Mouse (Mus musculus) lung, embryonic 14.5 days (tissue): Measurements from ENCODE around the gene Mroh9. TPM values are rescaled to one million over a fixed set of nuclear protein-coding genes. Genes with fewer than 3 reads are reported as not detected.

ENCODE experiments used
- ATAC-seq: fragments of 200-750 bp; cut with Nextera tagmentation; 2 replicates; pipeline ENCODE4 v1.8.0; 2017; ENCODE audit warnings: mild to moderate bottlenecking, moderate TSS enrichment, moderate library complexity; ENCODE audit not compliant: insufficient read depth
- DNase-seq: peaks from one replicate; pipeline ENCODE4 v3.0.0-alpha.2; 2015
- H3K27ac ChIP-seq: fragments of 300-500 bp; sonication (generic); 2 replicates; pipeline ENCODE4 v1.5.1; 2014; ENCODE audit warnings: low read depth, mild to moderate bottlenecking, moderate library complexity
- H3K27me3 ChIP-seq: fragments of 300-500 bp; sonication (generic); 2 replicates; pipeline ENCODE4 v1.6.1; 2014; ENCODE audit warnings: low read length, control low read depth; ENCODE audit not compliant: insufficient read depth
- H3K36me3 ChIP-seq: fragments of 300-500 bp; sonication (generic); 2 replicates; pipeline ENCODE4 v1.6.1; 2014; ENCODE audit warnings: control low read depth; ENCODE audit not compliant: insufficient read depth
- H3K4me1 ChIP-seq: fragments of 300-500 bp; sonication (generic); 2 replicates; pipeline ENCODE4 v1.6.1; 2014; ENCODE audit warnings: antibody characterized with exemption, control low read depth; ENCODE audit not compliant: insufficient read depth
- H3K4me2 ChIP-seq: fragments of 300-500 bp; sonication (generic); 2 replicates; pipeline ENCODE4 v1.6.1; 2014; ENCODE audit warnings: mild to moderate bottlenecking
- H3K4me3 ChIP-seq: fragments of 300-500 bp; sonication (generic); 2 replicates; pipeline ENCODE4 v1.5.1; 2014; ENCODE audit warnings: low read depth, low read length
- H3K9ac ChIP-seq: fragments of 300-500 bp; sonication (generic); 2 replicates; pipeline ENCODE4 v1.6.1; 2014
- H3K9me3 ChIP-seq: fragments of 300-500 bp; sonication (generic); 2 replicates; pipeline ENCODE4 v1.6.1; 2016; ENCODE audit warnings: low read depth, low read length, control low read depth
- CTCF ChIP-seq: IDR thresholded peaks from 2 replicates; pipeline ENCODE4 v1.5.1; 2016; ENCODE audit warnings: antibody characterized with exemption, low read depth
- WGBS: fragments of 180-500 bp; shearing (Covaris S2); extraction: QIAGEN DNeasy Blood & Tissue Kit; methylation state at CpG from one replicate; pipeline ENCODE4 v1.1.7; 2014; 5-methylcytosine and 5-hydroxymethylcytosine counted together
- polyA plus RNA-seq: library from polyadenylated mRNA; unstranded; fragments of >200 nt; fragmentation: Nextera tagmentation; extraction: Ambion mirVana; gene quantifications from 2 replicates; pipeline ENCODE4 v1.2.1, GENCODE M21; 2014

Gene Mroh9
- polyA plus RNA-seq, 1 experiment from 2014 or later: not detected

- no peaks in the 10 kb centered on the region for H3K9me3 ChIP-seq
- no peak overlapping the region for H3K4me2 ChIP-seq
- no peak overlapping the region for H3K27ac ChIP-seq
- H3K9ac ChIP-seq: no peak overlapping the region
- no peaks in the 10 kb centered on the region for H3K36me3 ChIP-seq
- H3K4me3 ChIP-seq: no peak overlapping the region
- no peaks in the 10 kb centered on the region for H3K27me3 ChIP-seq
- no peak for TF ChIP-seq CTCF
- no peaks in the 10 kb centered on the region for H3K4me1 ChIP-seq
- ATAC-seq (no peak), DNase-seq (peak; percentile 17)
- 43% methylated on average over 3 of the region's 3 CpGs for WGBS
These were observed 76.2 kb downstream of the Mroh9 start for GRCm38 (mm10) chr1:163009220-163009619.

DNA sequence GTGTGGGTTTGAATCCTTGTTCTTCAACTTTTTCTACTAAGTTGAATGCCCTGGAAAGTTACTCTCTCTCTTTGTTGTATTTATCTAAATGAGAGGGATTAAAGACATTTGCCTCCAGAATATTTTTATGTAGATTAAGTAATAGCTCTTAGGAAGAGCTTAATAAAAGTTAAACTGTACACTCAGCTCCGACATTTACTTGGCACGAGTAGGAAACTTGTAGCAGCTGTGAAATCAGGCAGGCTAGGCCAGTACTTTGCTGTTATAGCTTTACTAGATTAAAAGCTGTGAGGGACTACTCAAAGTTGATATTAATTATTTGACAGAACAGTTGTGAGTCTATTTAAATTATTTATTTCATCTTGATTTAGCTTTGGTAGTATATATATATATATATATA is 82.0 kb downstream of the Mroh9 start:
- WGBS: 47% methylated on average over 2 of the region's 2 CpGs

GRCm38 (mm10) chr1:163001271-163001829 is 84.1 kb downstream of the Mroh9 start:
- no peaks in the 10 kb centered on the region for H3K36me3 ChIP-seq
- no peaks in the 10 kb centered on the region; the same call in 1 of the 2 replicates for H3K9me3 ChIP-seq
- H3K9ac ChIP-seq: no peak overlapping the region
- H3K27ac ChIP-seq: peak overlapping the region; percentile 54; the same call in 1 of the 2 replicates
- no peak for TF ChIP-seq CTCF
- DNase-seq (peak; percentile 62), ATAC-seq (peak; percentile 44; the same call in 1 of the 2 replicates)
- no peak overlapping the region for H3K4me2 ChIP-seq
- H3K4me3 ChIP-seq: no peak overlapping the region
- no peaks in the 10 kb centered on the region for H3K27me3 ChIP-seq
- WGBS: 36% methylated on average over 4 of the region's 4 CpGs
- H3K4me1 ChIP-seq: no peaks in the 10 kb centered on the region

More for the DNA sequence above, 82.0 kb downstream of the Mroh9 start:
- DNase-seq: peak; percentile 67
- H3K27ac ChIP-seq: no peak overlapping the region
- H3K9me3 ChIP-seq: no peaks in the 10 kb centered on the region; the same call in 1 of the 2 replicates
- no peak for TF ChIP-seq CTCF
- ATAC-seq: peak; percentile 60; the same call in 1 of the 2 replicates
- no peak overlapping the region for H3K4me2 ChIP-seq
- no peaks in the 10 kb centered on the region for H3K4me1 ChIP-seq
- H3K4me3 ChIP-seq: no peak overlapping the region
- no peaks in the 10 kb centered on the region for H3K27me3 ChIP-seq
- H3K9ac ChIP-seq: no peak overlapping the region
- no peaks in the 10 kb centered on the region for H3K36me3 ChIP-seq

DNA sequence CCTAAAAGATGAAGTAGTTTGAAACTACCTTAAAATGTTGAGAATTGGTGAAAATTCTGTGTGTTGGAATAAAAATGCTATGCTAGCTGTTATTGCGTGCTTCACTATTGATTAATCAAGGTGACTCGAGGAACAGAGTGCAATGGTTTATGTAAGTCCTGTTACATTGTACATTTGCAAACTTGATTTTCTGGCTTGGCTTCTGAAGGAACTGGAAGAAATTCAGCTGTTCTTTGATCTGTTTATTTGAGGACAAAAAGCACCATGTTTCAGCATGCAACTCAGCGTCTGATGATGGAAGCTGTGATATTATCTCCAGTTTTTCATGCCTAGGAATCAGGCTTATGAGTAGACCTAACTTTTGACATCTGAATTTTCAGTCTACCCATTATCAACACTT is 97.9 kb downstream of the Mroh9 start:
- H3K36me3 ChIP-seq: no peaks in the 10 kb centered on the region
- ATAC-seq: no peak
- no peaks in the 10 kb centered on the region for H3K9me3 ChIP-seq
- no peak for TF ChIP-seq CTCF
- no peak overlapping the region for H3K27ac ChIP-seq
- 56% methylated on average over 3 of the region's 3 CpGs for WGBS
- H3K9ac ChIP-seq: no peak overlapping the region
- H3K27me3 ChIP-seq: no peaks in the 10 kb centered on the region
- peak; percentile 7 for DNase-seq
- H3K4me2 ChIP-seq: no peak overlapping the region
- no peak overlapping the region for H3K4me3 ChIP-seq
- no peaks in the 10 kb centered on the region for H3K4me1 ChIP-seq

GRCm38 (mm10) chr1:162986777-162987176 is 98.7 kb downstream of the Mroh9 start:
- Histone ChIP-seq H3K4me2 (no peak overlapping the region), H3K36me3 (no peaks in the 10 kb centered on the region), H3K9me3 (no peaks in the 10 kb centered on the region), H3K4me3 (no peak overlapping the region), H3K27me3 (no peaks in the 10 kb centered on the region), H3K4me1 (no peaks in the 10 kb centered on the region), H3K27ac (no peak overlapping the region), H3K9ac (no peak overlapping the region)
- 72% methylated on average over 1 of the region's 1 CpGs for WGBS
- TF ChIP-seq CTCF: no peak
- ATAC-seq (no peak), DNase-seq (no peak)

GRCm38 (mm10) chr1:162986121-162986748 is 99.2 kb downstream of the Mroh9 start:
- WGBS: 76% methylated on average over 2 of the region's 2 CpGs
- ATAC-seq (no peak), DNase-seq (no peak)
- Histone ChIP-seq H3K27me3 (no peaks in the 10 kb centered on the region), H3K4me2 (no peak overlapping the region), H3K27ac (no peak overlapping the region), H3K36me3 (no peaks in the 10 kb centered on the region), H3K9ac (no peak overlapping the region), H3K9me3 (no peaks in the 10 kb centered on the region), H3K4me3 (no peak overlapping the region), H3K4me1 (no peaks in the 10 kb centered on the region)
- no peak for TF ChIP-seq CTCF

DNA sequence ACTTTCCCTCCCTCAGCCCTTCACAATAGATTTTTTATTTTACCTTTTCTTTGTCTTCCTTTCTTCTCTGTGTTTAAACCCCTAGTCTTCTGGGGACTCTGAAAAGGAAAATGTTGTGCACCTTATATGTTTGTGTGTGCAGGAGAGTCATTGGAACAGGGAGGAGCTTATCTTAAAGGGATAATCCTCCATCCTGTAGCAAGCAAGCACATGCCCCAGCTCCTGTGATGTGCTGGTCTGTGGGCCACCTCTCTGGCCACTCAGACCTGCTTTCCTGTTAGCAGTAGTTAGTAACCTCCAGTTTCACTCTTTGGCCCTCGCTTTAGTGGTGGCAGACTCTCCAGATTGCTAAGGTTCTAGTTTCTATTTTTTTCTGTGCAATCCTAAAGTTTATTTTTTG is 101.0 kb downstream of the Mroh9 start, which contains the start of gene Fmo3:
Gene Fmo3 (minus strand): TSS at position 101 of the 400 bp plus-strand sequence.
- ATAC-seq (no peak), DNase-seq (no peak)
- H3K27ac ChIP-seq: no peak within 1 kb of the TSS
- H3K36me3 ChIP-seq: no peaks in the 10 kb centered on the region
- H3K9ac ChIP-seq: no peak within 1 kb of the TSS
- H3K4me1 ChIP-seq: no peaks in the 10 kb centered on the region
- H3K4me3 ChIP-seq: no peak within 1 kb of the TSS
- H3K27me3 ChIP-seq: no peaks in the 10 kb centered on the region
- WGBS: 55% methylated on average over 1 of the region's 1 CpGs
- no peak for TF ChIP-seq CTCF
- H3K9me3 ChIP-seq: no peaks in the 10 kb centered on the region
- H3K4me2 ChIP-seq: no peak within 1 kb of the TSS

Other genes with a start within 250 kb of the Mroh9 start
- 3.4 and 6.4 TPM in 2 replicates for gene Fmo1, start 219.1 kb downstream of the Mroh9 start, polyA plus RNA-seq
- gene Fmo2, start 186.9 kb downstream of the Mroh9 start, polyA plus RNA-seq: 3.4 and 5.3 TPM in 2 replicates
- not detected in 2 replicates for gene Fmo6, start 148.2 kb downstream of the Mroh9 start, polyA plus RNA-seq
- gene Fmo3, start 101.1 kb downstream of the Mroh9 start, polyA plus RNA-seq: not detected in 2 replicates
- 7.7 and 7.8 TPM in 2 replicates for gene Prrx1, start 228.0 kb upstream of the Mroh9 start, polyA plus RNA-seq